Mouse (Mus musculus) limb, embryonic 10.5 days (tissue): ENCODE measurements at regions not wholly inside any gene's neighbourhood (a gene's known extent, or its start where the extent isn't known, plus 50 kb on each side); places are given as distances from the start of the nearest gene placed in this dataset.

Source experiments
- DNase-seq: peaks from one replicate; pipeline ENCODE4 v3.0.0-alpha.2; 2017; ENCODE audit warnings: low spot score
- H3K27ac ChIP-seq: fragments of 300-500 bp; sonication (generic); 2 replicates; pipeline ENCODE4 v1.5.1; 2016; ENCODE audit warnings: mild to moderate bottlenecking
- H3K27me3 ChIP-seq: fragments of 300-500 bp; sonication (generic); 2 replicates; pipeline ENCODE4 v1.6.1; 2016; ENCODE audit warnings: low read depth, mild to moderate bottlenecking; ENCODE audit not compliant: poor library complexity, severe bottlenecking
- H3K36me3 ChIP-seq: fragments of 300-500 bp; sonication (generic); 2 replicates; pipeline ENCODE4 v1.6.1; 2016; ENCODE audit warnings: mild to moderate bottlenecking, moderate library complexity
- H3K4me1 ChIP-seq: fragments of 300-500 bp; sonication (generic); 2 replicates; pipeline ENCODE4 v1.6.1; 2016
- H3K4me3 ChIP-seq: fragments of 300-500 bp; sonication (generic); 2 replicates; pipeline ENCODE4 v1.5.1; 2016; ENCODE audit warnings: mild to moderate bottlenecking, moderate library complexity
- H3K9me3 ChIP-seq: fragments of 300-500 bp; sonication (generic); replicated peaks from 2 replicates; pipeline ENCODE4 v1.6.1; 2016; ENCODE audit warnings: mild to moderate bottlenecking
- WGBS: fragments of 180-500 bp; shearing (Covaris S2); methylation state at CpG from one replicate; pipeline ENCODE4 v1.1.7; 2016; 5-methylcytosine and 5-hydroxymethylcytosine counted together

DNA sequence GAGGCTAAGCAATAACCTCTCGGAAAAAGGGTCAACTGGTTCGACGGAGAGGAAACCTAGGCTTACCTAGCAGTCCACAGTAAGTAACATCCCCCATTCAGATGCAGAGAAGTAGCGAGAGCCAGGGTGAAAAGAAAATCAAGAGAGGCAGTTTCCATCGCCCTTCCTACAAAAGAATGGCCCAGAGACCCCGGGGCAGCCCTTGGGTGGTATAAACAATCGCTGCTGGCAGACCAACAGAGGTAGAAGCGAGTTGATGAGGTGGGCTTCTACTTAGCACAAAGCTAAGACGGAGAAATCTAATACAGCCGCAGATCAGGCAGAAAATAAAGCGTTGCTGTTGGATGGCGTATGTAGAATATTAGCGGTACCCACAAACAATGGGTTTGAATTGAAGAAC, 57.8 kb upstream of the Arl15 start:
- WGBS = 86% methylated on average over 13 of the region's 13 CpGs
- H3K36me3 ChIP-seq = no peaks in the 10 kb centered on the region
- H3K27me3 ChIP-seq = no peaks in the 10 kb centered on the region
- no peak for DNase-seq
- H3K4me3 ChIP-seq = no peak overlapping the region
- H3K27ac ChIP-seq = no peak overlapping the region
- peaks cover 8% of the 10 kb centered on the region; the same call in 1 of the 2 replicates for H3K4me1 ChIP-seq
- no peaks in the 10 kb centered on the region for H3K9me3 ChIP-seq

GRCm38 (mm10) chr13:113735611-113736285, 58.6 kb upstream of the Arl15 start:
- Histone ChIP-seq H3K4me3 (no peak overlapping the region), H3K9me3 (no peaks in the 10 kb centered on the region), H3K27ac (no peak overlapping the region), H3K27me3 (no peaks in the 10 kb centered on the region), H3K4me1 (peaks cover 13% of the 10 kb centered on the region; the same call in 1 of the 2 replicates), H3K36me3 (no peaks in the 10 kb centered on the region)
- no peak for DNase-seq
- 67% methylated on average over 18 of the region's 18 CpGs for WGBS

- Histone ChIP-seq H3K4me3 (no peak overlapping the region), H3K4me1 (peaks cover 16% of the 10 kb centered on the region; the same call in 1 of the 2 replicates), H3K27ac (no peak overlapping the region), H3K27me3 (no peaks in the 10 kb centered on the region), H3K36me3 (no peaks in the 10 kb centered on the region), H3K9me3 (no peaks in the 10 kb centered on the region)
- 46% methylated on average over 5 of the region's 5 CpGs for WGBS
- no peak for DNase-seq
Measured at GRCm38 (mm10) chr13:113734134-113734794, 60.0 kb upstream of the Arl15 start.

DNA sequence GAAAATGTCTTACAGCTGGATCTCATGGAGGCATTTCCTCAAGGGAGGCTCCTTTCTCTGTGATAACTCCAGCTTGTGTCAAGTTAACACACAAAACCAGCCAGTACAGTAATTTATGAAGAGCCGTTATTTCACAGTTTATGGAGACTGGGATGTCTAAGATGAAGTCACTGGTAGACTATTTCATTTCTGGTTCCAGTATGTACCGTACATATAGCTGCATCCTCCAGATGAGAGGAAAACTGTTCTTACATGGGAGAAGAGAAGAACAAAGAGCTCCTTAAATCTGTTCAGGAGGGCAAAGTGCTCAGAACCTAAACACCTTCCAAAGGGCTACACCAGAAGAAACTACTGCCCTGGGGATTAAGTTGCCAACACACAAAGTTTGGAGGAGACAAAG, 60.6 kb upstream of the Arl15 start:
- 90% methylated on average over 2 of the region's 2 CpGs for WGBS
- H3K4me1 ChIP-seq = peaks cover 16% of the 10 kb centered on the region; the same call in 1 of the 2 replicates
- no peak overlapping the region for H3K27ac ChIP-seq
- no peak for DNase-seq
- no peaks in the 10 kb centered on the region for H3K36me3 ChIP-seq
- no peak overlapping the region for H3K4me3 ChIP-seq
- H3K27me3 ChIP-seq = no peaks in the 10 kb centered on the region
- H3K9me3 ChIP-seq = no peaks in the 10 kb centered on the region

DNA sequence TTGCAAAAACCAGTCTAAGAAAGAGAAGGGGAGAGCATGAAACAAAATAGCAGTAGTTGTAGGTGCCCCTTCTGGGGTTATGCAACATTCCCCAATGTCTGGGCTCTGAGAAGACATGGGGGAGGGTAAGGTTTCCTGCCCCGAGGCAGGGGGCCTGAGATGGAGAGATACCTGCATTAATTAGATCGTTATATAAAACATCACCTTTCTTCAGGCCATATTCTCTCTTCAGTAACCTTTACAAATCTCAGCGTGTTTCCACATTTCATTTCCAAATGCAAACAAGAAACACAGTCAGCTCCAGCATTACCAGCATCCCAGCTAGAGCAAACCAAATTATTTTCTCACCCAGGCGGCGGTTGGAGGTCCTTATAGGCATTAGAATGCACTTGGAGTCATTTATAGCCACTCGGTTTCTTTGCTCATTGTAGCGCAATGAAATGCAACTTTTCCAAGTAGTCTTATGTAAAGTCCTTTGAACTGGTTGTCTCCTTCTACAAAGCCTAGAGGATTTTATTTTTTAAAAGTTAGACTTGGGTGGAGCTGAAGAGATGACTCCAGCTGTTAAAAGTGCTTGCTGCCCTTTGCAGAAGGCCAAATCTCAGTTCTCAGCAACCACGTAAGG, 63.4 kb upstream of the Arl15 start:
- no peak overlapping the region for H3K4me3 ChIP-seq
- peaks cover 27% of the 10 kb centered on the region for H3K4me1 ChIP-seq
- WGBS = 42% methylated on average over 8 of the region's 8 CpGs
- H3K27ac ChIP-seq = peak overlapping the region; percentile 30; the same call in 1 of the 2 replicates
- H3K27me3 ChIP-seq = no peaks in the 10 kb centered on the region
- no peak for DNase-seq
- no peaks in the 10 kb centered on the region for H3K36me3 ChIP-seq
- H3K9me3 ChIP-seq = no peaks in the 10 kb centered on the region

DNA sequence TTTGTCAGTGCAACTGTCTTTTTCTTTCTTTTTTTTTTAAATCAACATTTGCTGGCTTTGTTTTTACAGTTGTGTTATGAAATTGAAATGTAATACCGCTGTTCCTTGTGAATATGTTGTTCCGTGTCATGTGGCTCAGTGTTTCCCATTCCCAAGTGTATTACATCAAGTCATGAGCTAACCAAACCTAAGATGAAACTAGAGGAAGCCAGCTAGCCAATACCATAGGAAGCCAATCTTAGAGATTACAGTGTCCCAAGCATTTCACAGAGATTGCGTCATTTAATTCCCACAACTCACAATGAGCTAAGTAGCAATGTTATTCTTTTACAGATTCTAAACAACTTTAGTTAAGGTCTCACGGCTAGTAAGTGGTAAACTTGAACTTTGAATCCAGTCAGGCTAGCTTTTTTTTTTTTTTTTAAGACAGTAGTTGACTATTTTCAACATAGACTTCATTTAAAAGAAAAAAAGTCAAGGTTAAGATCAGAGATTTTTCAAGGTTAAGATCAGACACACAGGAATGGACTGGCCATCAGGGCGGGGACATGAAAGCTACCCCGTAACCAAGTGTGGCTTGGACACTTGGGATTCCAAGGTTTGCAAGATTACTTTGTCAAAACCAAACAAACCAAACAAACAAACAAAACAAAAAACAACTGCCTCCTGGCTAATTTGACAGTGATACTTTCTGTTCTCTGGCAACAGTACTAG, 64.1 kb upstream of the Arl15 start:
- peaks cover 27% of the 10 kb centered on the region for H3K4me1 ChIP-seq
- no peak overlapping the region for H3K4me3 ChIP-seq

DNA sequence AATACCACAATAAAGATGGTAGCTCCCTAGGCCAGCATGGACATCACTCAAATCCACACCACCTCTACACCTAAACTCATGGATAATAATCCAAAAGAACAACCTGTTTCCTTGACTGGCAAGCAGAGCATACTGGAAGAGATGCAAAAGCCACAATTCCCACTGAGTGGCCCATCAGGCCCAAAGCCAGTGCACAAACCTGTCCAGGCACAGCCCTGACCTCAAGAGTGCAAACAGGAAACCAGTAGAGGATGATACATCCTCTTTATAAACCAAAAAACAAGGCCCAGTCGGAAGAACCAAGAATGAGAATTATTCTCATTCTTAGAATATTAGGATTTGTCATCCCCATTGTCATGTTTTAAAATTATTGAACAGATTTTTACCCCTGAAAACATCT, 64.7 kb upstream of the Arl15 start:
- H3K9me3 ChIP-seq = no peaks in the 10 kb centered on the region
- H3K36me3 ChIP-seq = no peaks in the 10 kb centered on the region
- DNase-seq = no peak
- peaks cover 27% of the 10 kb centered on the region for H3K4me1 ChIP-seq
- H3K27ac ChIP-seq = no peak overlapping the region
- no peak overlapping the region for H3K4me3 ChIP-seq
- WGBS = 87% methylated on average over 1 of the region's 1 CpGs
- no peaks in the 10 kb centered on the region for H3K27me3 ChIP-seq

More for the DNA sequence above, 64.1 kb upstream of the Arl15 start:
- H3K27me3 ChIP-seq = no peaks in the 10 kb centered on the region
- DNase-seq = no peak
- no peaks in the 10 kb centered on the region for H3K36me3 ChIP-seq
- no peaks in the 10 kb centered on the region for H3K9me3 ChIP-seq
- 89% methylated on average over 6 of the region's 6 CpGs for WGBS
- peak overlapping the region; percentile 30; the same call in 1 of the 2 replicates for H3K27ac ChIP-seq

DNA sequence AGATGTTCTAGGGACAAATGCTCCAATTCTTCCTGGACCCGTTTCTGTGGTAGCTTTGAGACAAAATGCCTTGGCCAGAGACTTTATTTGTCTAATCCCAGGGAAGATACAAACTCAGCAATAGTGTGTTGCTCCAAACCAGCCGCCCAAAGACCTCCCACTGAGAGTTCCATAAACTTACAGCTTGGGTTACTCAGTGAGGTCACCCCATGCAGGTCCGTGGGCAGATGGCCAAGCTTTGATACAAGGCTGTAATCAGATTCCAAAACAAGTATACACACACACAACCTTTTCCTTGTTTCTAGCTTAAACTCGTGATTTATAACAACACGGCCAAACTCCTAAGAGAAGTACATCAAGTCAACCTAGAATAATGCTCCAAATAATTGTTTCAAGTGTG, 64.6 kb upstream of the Hspb3 start:
- Histone ChIP-seq H3K4me1 (peaks cover 19% of the 10 kb centered on the region), H3K27me3 (no peaks in the 10 kb centered on the region), H3K9me3 (no peaks in the 10 kb centered on the region), H3K27ac (no peak overlapping the region), H3K4me3 (no peak overlapping the region), H3K36me3 (no peaks in the 10 kb centered on the region)
- 49% methylated on average over 5 of the region's 5 CpGs for WGBS
- DNase-seq = peak; percentile 44

- Histone ChIP-seq H3K4me1 (peaks cover 11% of the 10 kb centered on the region), H3K9me3 (no peaks in the 10 kb centered on the region), H3K27ac (no peak overlapping the region), H3K36me3 (no peaks in the 10 kb centered on the region), H3K4me3 (no peak overlapping the region), H3K27me3 (no peaks in the 10 kb centered on the region)
- DNase-seq = no peak
- WGBS = 75% methylated on average over 6 of the region's 6 CpGs
Measured at GRCm38 (mm10) chr13:113724881-113725837, 61.7 kb upstream of the Hspb3 start.

GRCm38 (mm10) chr13:113715231-113715630, 51.8 kb upstream of the Hspb3 start:
- no peak for DNase-seq
- H3K4me3 ChIP-seq = no peak overlapping the region
- H3K9me3 ChIP-seq = no peaks in the 10 kb centered on the region
- H3K36me3 ChIP-seq = no peaks in the 10 kb centered on the region
- peaks cover 7% of the 10 kb centered on the region; the same call in 1 of the 2 replicates for H3K4me1 ChIP-seq
- WGBS = 87% methylated on average over 4 of the region's 4 CpGs
- no peak overlapping the region for H3K27ac ChIP-seq
- no peaks in the 10 kb centered on the region for H3K27me3 ChIP-seq

DNA sequence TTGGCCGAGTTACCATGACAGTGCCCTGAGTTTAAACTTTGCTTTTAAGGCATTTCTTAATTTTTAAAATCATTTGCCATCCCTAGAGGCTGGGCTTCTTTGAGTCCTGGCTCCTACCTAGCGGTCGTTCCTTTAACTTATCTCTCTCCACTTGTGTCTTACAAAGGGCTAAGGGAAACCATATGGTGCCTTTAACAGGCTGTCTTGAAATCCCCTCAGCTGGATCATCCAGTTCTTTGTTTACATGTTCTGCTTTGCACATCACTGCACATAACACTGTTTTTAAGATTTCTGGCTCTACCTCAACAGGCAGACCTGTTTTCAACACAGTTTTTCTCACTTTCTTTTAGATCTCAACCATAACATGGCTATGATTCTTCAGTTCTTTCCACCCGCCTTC, 50.4 kb upstream of the Hspb3 start:
- DNase-seq = no peak
- no peaks in the 10 kb centered on the region for H3K27me3 ChIP-seq
- H3K27ac ChIP-seq = no peak overlapping the region
- no peaks in the 10 kb centered on the region for H3K9me3 ChIP-seq
- peaks cover 7% of the 10 kb centered on the region; the same call in 1 of the 2 replicates for H3K4me1 ChIP-seq
- WGBS = 59% methylated on average over 4 of the region's 4 CpGs
- no peaks in the 10 kb centered on the region for H3K36me3 ChIP-seq
- no peak overlapping the region for H3K4me3 ChIP-seq
